Mouse (Mus musculus): ENCODE data around the gene Olfm3. TPM values are rescaled to one million over a fixed set of nuclear protein-coding genes. Genes with fewer than 3 reads are reported as not detected.

Gene Olfm3
- polyA plus RNA-seq, 1 experiment from 2014 or later: 1.5 TPM

- no peak for DNase-seq (ENCODE audit: low spot score, missing footprints)
- Histone ChIP-seq H3K4me3 (ENCODE audit: low read depth, low read length) (no peak overlapping the region), H3K4me2 (no peak overlapping the region), H3K27ac (ENCODE audit: low read depth, low read length) (no peak overlapping the region), H3K9me3 (ENCODE audit: control insufficient read depth, low read length) (no peaks in the 10 kb centered on the region), H3K27me3 (ENCODE audit: control insufficient read depth, insufficient read depth, low read length) (no peaks in the 10 kb centered on the region), H3K4me1 (ENCODE audit: control insufficient read depth, insufficient read depth, low read length) (no peaks in the 10 kb centered on the region), H3K9ac (ENCODE audit: low read length) (no peak overlapping the region), H3K36me3 (ENCODE audit: control insufficient read depth, insufficient read depth, low read length) (no peaks in the 10 kb centered on the region)
- 99% methylated on average over 2 of the region's 2 CpGs for WGBS
- ATAC-seq (ENCODE audit: low FRiP score): no peak
Observed at GRCm38 (mm10) chr3:114932881-114933280, 29.0 kb downstream of the Olfm3 start.

DNA sequence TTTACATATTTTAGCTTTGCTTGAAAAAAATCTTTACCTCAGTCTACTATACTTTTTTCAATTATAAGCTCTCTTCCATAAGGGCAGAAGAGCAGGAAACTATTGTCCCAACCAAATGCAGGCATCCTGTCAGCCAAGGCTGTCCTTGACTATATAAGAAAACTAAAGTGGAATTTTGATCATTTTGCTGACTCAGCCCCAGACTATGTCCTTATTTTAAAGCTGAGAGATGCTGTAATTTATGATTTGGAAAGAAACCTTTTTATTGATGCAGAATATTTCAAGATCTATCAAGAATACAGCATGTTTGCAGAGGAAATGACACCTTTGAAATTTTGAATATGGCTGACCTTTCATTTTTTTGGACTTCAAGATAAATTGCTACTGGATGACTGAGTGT, 51.0 kb downstream of the Olfm3 start:
- H3K9me3 ChIP-seq (ENCODE audit: control insufficient read depth, low read length): no peaks in the 10 kb centered on the region
- no peaks in the 10 kb centered on the region for H3K27me3 ChIP-seq (ENCODE audit: control insufficient read depth, insufficient read depth, low read length)
- no peak overlapping the region for H3K9ac ChIP-seq (ENCODE audit: low read length)
- H3K4me2 ChIP-seq: no peak overlapping the region
- H3K36me3 ChIP-seq (ENCODE audit: control insufficient read depth, insufficient read depth, low read length): no peaks in the 10 kb centered on the region
- no peak overlapping the region for H3K27ac ChIP-seq (ENCODE audit: low read depth, low read length)
- no peaks in the 10 kb centered on the region for H3K4me1 ChIP-seq (ENCODE audit: control insufficient read depth, insufficient read depth, low read length)
- ATAC-seq (ENCODE audit: low FRiP score): no peak
- no peak for DNase-seq (ENCODE audit: low spot score, missing footprints)
- no peak overlapping the region for H3K4me3 ChIP-seq (ENCODE audit: low read depth, low read length)

- DNase-seq (ENCODE audit: low spot score, missing footprints) (no peak), ATAC-seq (ENCODE audit: low FRiP score) (0 out of 2 replicates have a peak, but pooled peaks have one; percentile 57)
- H3K9ac ChIP-seq (ENCODE audit: low read length): no peak overlapping the region
- H3K27me3 ChIP-seq (ENCODE audit: control insufficient read depth, insufficient read depth, low read length): no peaks in the 10 kb centered on the region
- H3K4me1 ChIP-seq (ENCODE audit: control insufficient read depth, insufficient read depth, low read length): no peaks in the 10 kb centered on the region
- WGBS: 65% methylated on average over 7 of the region's 7 CpGs
- H3K4me3 ChIP-seq (ENCODE audit: low read depth, low read length): no peak overlapping the region
- H3K27ac ChIP-seq (ENCODE audit: low read depth, low read length): no peak overlapping the region
- H3K9me3 ChIP-seq (ENCODE audit: control insufficient read depth, low read length): no peaks in the 10 kb centered on the region
- no peak overlapping the region for H3K4me2 ChIP-seq
- no peaks in the 10 kb centered on the region for H3K36me3 ChIP-seq (ENCODE audit: control insufficient read depth, insufficient read depth, low read length)
Observed at GRCm38 (mm10) chr3:114959311-114959967, 55.6 kb downstream of the Olfm3 start.

GRCm38 (mm10) chr3:114962316-114963083, 58.6 kb downstream of the Olfm3 start:
- no peaks in the 10 kb centered on the region for H3K9me3 ChIP-seq (ENCODE audit: control insufficient read depth, low read length)
- H3K9ac ChIP-seq (ENCODE audit: low read length): no peak overlapping the region
- 72% methylated on average over 4 of the region's 4 CpGs for WGBS
- H3K36me3 ChIP-seq (ENCODE audit: control insufficient read depth, insufficient read depth, low read length): no peaks in the 10 kb centered on the region
- ATAC-seq (ENCODE audit: low FRiP score) (no peak), DNase-seq (ENCODE audit: low spot score, missing footprints) (no peak)
- H3K4me1 ChIP-seq (ENCODE audit: control insufficient read depth, insufficient read depth, low read length): no peaks in the 10 kb centered on the region
- no peak overlapping the region for H3K4me3 ChIP-seq (ENCODE audit: low read depth, low read length)
- no peak overlapping the region for H3K27ac ChIP-seq (ENCODE audit: low read depth, low read length)
- no peaks in the 10 kb centered on the region for H3K27me3 ChIP-seq (ENCODE audit: control insufficient read depth, insufficient read depth, low read length)
- H3K4me2 ChIP-seq: no peak overlapping the region

- ATAC-seq (ENCODE audit: low FRiP score): no peak
Observed at GRCm38 (mm10) chr3:114971183-114971582, 67.3 kb downstream of the Olfm3 start.

DNA sequence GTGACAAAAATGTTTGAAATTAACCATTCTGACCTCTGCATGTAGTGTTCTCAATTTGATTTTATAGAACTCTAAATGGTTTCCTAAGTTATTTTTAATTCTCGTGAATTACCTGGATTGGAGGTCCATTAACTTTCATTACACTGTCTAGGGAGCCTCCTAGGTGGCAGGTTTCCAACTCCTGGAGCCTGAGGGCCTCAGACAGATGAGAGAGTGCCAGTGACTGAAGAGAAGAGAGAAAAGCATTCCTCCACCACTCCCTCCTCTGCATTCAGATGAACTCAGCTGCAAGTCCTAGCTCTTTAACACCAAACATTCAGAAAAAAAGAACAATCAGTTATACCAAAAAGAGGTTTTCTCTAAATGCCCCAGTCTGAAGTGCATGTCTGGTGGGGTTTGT, 68.6 kb downstream of the Olfm3 start:
- ATAC-seq (ENCODE audit: low FRiP score) (no peak), DNase-seq (ENCODE audit: low spot score, missing footprints) (no peak)
- no peak overlapping the region for H3K4me2 ChIP-seq
- no peaks in the 10 kb centered on the region for H3K9me3 ChIP-seq (ENCODE audit: control insufficient read depth, low read length)
- H3K27me3 ChIP-seq (ENCODE audit: control insufficient read depth, insufficient read depth, low read length): no peaks in the 10 kb centered on the region
- no peak overlapping the region for H3K27ac ChIP-seq (ENCODE audit: low read depth, low read length)
- no peaks in the 10 kb centered on the region for H3K4me1 ChIP-seq (ENCODE audit: control insufficient read depth, insufficient read depth, low read length)
- no peak overlapping the region for H3K4me3 ChIP-seq (ENCODE audit: low read depth, low read length)
- no peaks in the 10 kb centered on the region for H3K36me3 ChIP-seq (ENCODE audit: control insufficient read depth, insufficient read depth, low read length)
- WGBS: 67% methylated on average over 1 of the region's 1 CpGs
- no peak overlapping the region for H3K9ac ChIP-seq (ENCODE audit: low read length)

More at GRCm38 (mm10) chr3:114971183-114971582, 67.3 kb downstream of the Olfm3 start:
- H3K9me3 ChIP-seq (ENCODE audit: control insufficient read depth, low read length): no peaks in the 10 kb centered on the region
- no peak overlapping the region for H3K9ac ChIP-seq (ENCODE audit: low read length)
- H3K27me3 ChIP-seq (ENCODE audit: control insufficient read depth, insufficient read depth, low read length): no peaks in the 10 kb centered on the region
- H3K4me2 ChIP-seq: no peak overlapping the region
- H3K4me3 ChIP-seq (ENCODE audit: low read depth, low read length): no peak overlapping the region
- no peaks in the 10 kb centered on the region for H3K36me3 ChIP-seq (ENCODE audit: control insufficient read depth, insufficient read depth, low read length)
- no peak overlapping the region for H3K27ac ChIP-seq (ENCODE audit: low read depth, low read length)
- no peaks in the 10 kb centered on the region for H3K4me1 ChIP-seq (ENCODE audit: control insufficient read depth, insufficient read depth, low read length)
- no peak for DNase-seq (ENCODE audit: low spot score, missing footprints)

DNA sequence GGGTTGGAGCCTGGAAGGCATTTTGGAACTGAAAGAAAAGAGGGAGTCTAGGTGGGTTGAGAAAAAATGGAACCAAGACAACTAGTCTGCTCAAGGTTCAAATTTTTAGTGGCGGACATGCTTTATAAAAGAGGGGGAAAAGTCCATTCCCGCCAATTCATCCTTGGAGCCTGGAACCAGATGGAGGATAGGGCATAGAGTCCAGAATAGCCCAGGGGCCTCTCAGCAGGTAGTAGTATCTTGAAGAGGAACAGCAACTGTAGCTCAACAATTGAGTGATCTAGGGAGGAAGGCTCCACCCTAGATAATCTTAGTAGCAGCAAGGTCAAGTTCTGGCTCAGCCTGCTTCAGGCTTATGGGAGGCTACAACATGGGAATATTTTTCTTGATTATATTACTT, 87.0 kb downstream of the Olfm3 start:
- Histone ChIP-seq H3K9ac (ENCODE audit: low read length) (no peak overlapping the region), H3K4me1 (ENCODE audit: control insufficient read depth, insufficient read depth, low read length) (no peaks in the 10 kb centered on the region), H3K4me2 (no peak overlapping the region), H3K4me3 (ENCODE audit: low read depth, low read length) (no peak overlapping the region), H3K27me3 (ENCODE audit: control insufficient read depth, insufficient read depth, low read length) (no peaks in the 10 kb centered on the region), H3K9me3 (ENCODE audit: control insufficient read depth, low read length) (no peaks in the 10 kb centered on the region), H3K36me3 (ENCODE audit: control insufficient read depth, insufficient read depth, low read length) (no peaks in the 10 kb centered on the region), H3K27ac (ENCODE audit: low read depth, low read length) (no peak overlapping the region)
- WGBS: 93% methylated on average over 2 of the region's 2 CpGs
- no peak for DNase-seq (ENCODE audit: low spot score, missing footprints)
- ATAC-seq (ENCODE audit: low FRiP score): no peak

- Histone ChIP-seq H3K27ac (ENCODE audit: low read depth, low read length) (no peak overlapping the region), H3K9ac (ENCODE audit: low read length) (no peak overlapping the region), H3K4me3 (ENCODE audit: low read depth, low read length) (no peak overlapping the region), H3K9me3 (ENCODE audit: control insufficient read depth, low read length) (no peaks in the 10 kb centered on the region), H3K36me3 (ENCODE audit: control insufficient read depth, insufficient read depth, low read length) (no peaks in the 10 kb centered on the region), H3K4me2 (no peak overlapping the region), H3K4me1 (ENCODE audit: control insufficient read depth, insufficient read depth, low read length) (no peaks in the 10 kb centered on the region), H3K27me3 (ENCODE audit: control insufficient read depth, insufficient read depth, low read length) (no peaks in the 10 kb centered on the region)
- DNase-seq (ENCODE audit: low spot score, missing footprints) (no peak), ATAC-seq (ENCODE audit: low FRiP score) (no peak)
- WGBS: 82% methylated on average over 1 of the region's 1 CpGs
Observed at GRCm38 (mm10) chr3:114995956-114996355, 92.1 kb downstream of the Olfm3 start.

GRCm38 (mm10) chr3:115027560-115027959, 123.7 kb downstream of the Olfm3 start:
- Histone ChIP-seq H3K27ac (ENCODE audit: low read depth, low read length) (no peak overlapping the region), H3K4me2 (no peak overlapping the region), H3K27me3 (ENCODE audit: control insufficient read depth, insufficient read depth, low read length) (no peaks in the 10 kb centered on the region), H3K4me3 (ENCODE audit: low read depth, low read length) (no peak overlapping the region), H3K9ac (ENCODE audit: low read length) (no peak overlapping the region), H3K9me3 (ENCODE audit: control insufficient read depth, low read length) (no peaks in the 10 kb centered on the region), H3K36me3 (ENCODE audit: control insufficient read depth, insufficient read depth, low read length) (no peaks in the 10 kb centered on the region), H3K4me1 (ENCODE audit: control insufficient read depth, insufficient read depth, low read length) (no peaks in the 10 kb centered on the region)
- DNase-seq (ENCODE audit: low spot score, missing footprints): no peak
- WGBS: 84% methylated on average over 3 of the region's 3 CpGs
- ATAC-seq (ENCODE audit: low FRiP score): no peak

Data from midbrain, embryonic 11.5 days (tissue).